Mouse (Mus musculus) bone marrow, adult 2 months (tissue): ENCODE data around the gene Olfr648.
A peak's percentile ranks its signal among the peaks of the same experiment; 100 is the strongest.

Experiments
- CTCF ChIP-seq: fragments of 200-500 bp; IDR thresholded peaks from 2 replicates; pipeline ENCODE4 v1.5.1; 2011; ENCODE audit warnings: low read length, control low read depth; ENCODE audit not compliant: control insufficient read depth, insufficient read depth
- POLR2A ChIP-seq: fragments of 200-500 bp; IDR thresholded peaks from 2 replicates; pipeline ENCODE4 v1.6.1; 2011; ENCODE audit warnings: low read depth, mild to moderate bottlenecking, control low read depth, low read length, borderline replicate concordance; ENCODE audit not compliant: control insufficient read depth

- TF ChIP-seq CTCF (peak; percentile 98), POLR2A (no peak)
Measured at GRCm38 (mm10) chr7:104199822-104200221, 16.6 kb upstream of the Olfr648 start.
